Mouse (Mus musculus) hindbrain, embryonic 12.5 days (tissue): Measurements from ENCODE around the gene Lmbrd1. TPM values are rescaled to one million over a fixed set of nuclear protein-coding genes. Genes with fewer than 3 reads are reported as not detected.

Experiments
- ATAC-seq: fragments of 200-750 bp; cut with Nextera tagmentation; 2 replicates; pipeline ENCODE4 v1.8.0; 2017; ENCODE audit warnings: moderate TSS enrichment; ENCODE audit not compliant: low FRiP score
- H3K27ac ChIP-seq: fragments of 300-500 bp; sonication (generic); 2 replicates; pipeline ENCODE4 v1.5.1; 2016; ENCODE audit warnings: mild to moderate bottlenecking
- H3K27me3 ChIP-seq: fragments of 300-500 bp; sonication (generic); 2 replicates; pipeline ENCODE4 v1.6.1; 2016; ENCODE audit warnings: mild to moderate bottlenecking
- H3K36me3 ChIP-seq: fragments of 300-500 bp; sonication (generic); 2 replicates; pipeline ENCODE4 v1.6.1; 2016; ENCODE audit warnings: mild to moderate bottlenecking
- H3K4me1 ChIP-seq: fragments of 300-500 bp; sonication (generic); 2 replicates; pipeline ENCODE4 v1.6.1; 2016
- H3K4me2 ChIP-seq: fragments of 300-500 bp; sonication (generic); replicated peaks from 2 replicates; pipeline ENCODE4 v1.6.1; 2016; ENCODE audit warnings: mild to moderate bottlenecking
- H3K4me3 ChIP-seq: fragments of 300-500 bp; sonication (generic); 2 replicates; pipeline ENCODE4 v1.5.1; 2016; ENCODE audit warnings: mild to moderate bottlenecking
- H3K9ac ChIP-seq: fragments of 300-500 bp; sonication (generic); 2 replicates; pipeline ENCODE4 v1.6.1; 2016; ENCODE audit warnings: mild to moderate bottlenecking, moderate library complexity
- H3K9me3 ChIP-seq: fragments of 300-500 bp; sonication (generic); replicated peaks from 2 replicates; pipeline ENCODE4 v1.6.1; 2016; ENCODE audit warnings: mild to moderate bottlenecking
- WGBS: fragments of 180-500 bp; shearing (Covaris S2); methylation state at CpG from one replicate; pipeline ENCODE4 v1.1.7; 2016; 5-methylcytosine and 5-hydroxymethylcytosine counted together
- polyA plus RNA-seq: library from polyadenylated mRNA; unstranded; fragments of >200 nt; fragmentation: Nextera tagmentation; extraction: Ambion mirVana; gene quantifications from 2 replicates; pipeline ENCODE4 v1.2.1, GENCODE M21; 2016

The Lmbrd1 gene
- polyA plus RNA-seq, 1 experiment from 2014 or later = 31.0 TPM

DNA sequence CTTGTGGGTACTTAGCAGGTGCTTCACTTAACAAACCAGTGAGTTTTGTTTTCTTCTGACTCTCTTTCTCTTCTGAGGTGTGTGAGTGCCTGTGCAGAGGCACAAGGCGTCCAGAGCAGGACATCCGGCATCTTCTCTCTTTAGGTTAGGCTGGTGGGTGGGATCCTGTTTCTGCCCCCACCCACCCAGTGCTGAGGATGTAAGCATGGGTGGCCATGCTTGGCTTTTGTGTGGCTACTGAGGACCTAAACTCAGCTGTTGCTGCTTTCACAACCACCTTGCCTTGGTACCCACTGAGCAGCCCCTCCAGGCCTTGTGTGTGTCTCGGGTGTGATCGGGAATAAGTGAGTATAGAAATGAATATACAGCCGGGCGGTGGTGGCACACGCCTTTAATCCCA, 7.2 kb downstream of the Lmbrd1 start:
- no peak for ATAC-seq
- no peaks in the 10 kb centered on the region for H3K4me1 ChIP-seq
- H3K27me3 ChIP-seq = no peaks in the 10 kb centered on the region
- WGBS = 94% methylated on average over 7 of the region's 7 CpGs
- no peak overlapping the region for H3K9ac ChIP-seq
- H3K4me3 ChIP-seq = no peak overlapping the region
- H3K4me2 ChIP-seq = no peak overlapping the region
- no peaks in the 10 kb centered on the region for H3K9me3 ChIP-seq
- H3K36me3 ChIP-seq = peaks cover 14% of the 10 kb centered on the region; the same call in 1 of the 2 replicates
- H3K27ac ChIP-seq = no peak overlapping the region

DNA sequence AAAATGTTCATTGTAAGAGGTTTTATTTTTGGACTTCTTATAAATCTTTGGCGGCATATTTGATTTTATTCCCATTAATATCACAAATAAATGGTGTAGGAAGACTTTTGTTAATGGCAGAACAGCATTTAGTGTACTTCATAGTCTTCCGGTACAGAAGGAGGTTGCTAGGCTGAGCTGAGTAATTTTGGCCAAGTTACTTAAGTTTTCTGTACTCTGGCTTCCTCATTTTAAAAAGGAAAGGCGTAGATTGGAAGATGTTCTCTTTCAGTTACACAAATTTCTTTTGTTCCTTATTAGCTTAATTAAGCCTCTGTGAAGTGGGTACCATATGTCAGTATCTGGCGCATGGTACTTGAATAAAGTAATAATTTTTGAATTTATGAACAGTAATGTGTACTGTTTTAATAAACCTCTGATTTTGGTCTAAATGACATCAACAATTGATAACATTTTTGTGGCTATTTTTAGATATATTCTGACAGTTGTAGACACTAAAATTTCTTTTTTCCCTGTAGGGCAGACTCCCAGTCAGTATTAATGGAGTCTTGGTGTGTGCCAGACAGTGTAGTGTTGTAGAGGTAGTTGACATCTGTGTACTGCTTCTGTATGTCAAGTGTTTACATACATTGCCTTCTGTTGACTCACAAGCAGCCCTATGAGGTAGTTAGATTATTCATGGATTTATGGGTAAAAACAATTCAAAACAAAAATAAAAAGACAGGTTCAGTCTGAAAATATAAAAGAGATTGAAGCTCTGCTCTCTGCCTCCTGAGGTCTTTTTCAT, 8.0 kb downstream of the Lmbrd1 start:
- Histone ChIP-seq H3K4me2 (no peak overlapping the region), H3K4me1 (no peaks in the 10 kb centered on the region), H3K27me3 (no peaks in the 10 kb centered on the region), H3K36me3 (peaks cover 14% of the 10 kb centered on the region; the same call in 1 of the 2 replicates), H3K27ac (no peak overlapping the region), H3K9ac (no peak overlapping the region), H3K9me3 (no peaks in the 10 kb centered on the region), H3K4me3 (no peak overlapping the region)
- ATAC-seq = no peak
- 96% methylated on average over 4 of the region's 4 CpGs for WGBS

DNA sequence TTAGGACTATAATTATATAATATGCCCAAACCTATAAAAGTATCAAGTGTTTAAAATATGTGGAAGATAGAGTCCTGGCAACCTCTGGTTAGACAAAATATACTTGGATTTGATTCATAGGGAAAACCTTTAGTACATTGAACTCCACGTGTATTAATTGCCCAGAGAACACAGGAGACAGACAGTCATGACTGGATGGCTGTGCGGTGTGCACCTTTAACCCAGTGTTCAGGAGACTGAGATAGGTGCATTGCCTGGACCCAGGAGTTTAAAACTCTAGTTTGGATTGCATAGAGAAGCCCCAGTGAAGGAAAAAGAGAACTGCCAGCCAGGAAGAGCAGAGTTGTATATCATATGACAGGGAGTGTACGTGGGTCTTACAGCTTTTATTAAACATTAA, 19.2 kb downstream of the Lmbrd1 start:
- no peaks in the 10 kb centered on the region for H3K27me3 ChIP-seq
- H3K4me2 ChIP-seq = no peak overlapping the region
- WGBS = 85% methylated on average over 3 of the region's 3 CpGs
- H3K9ac ChIP-seq = no peak overlapping the region
- ATAC-seq = no peak
- H3K4me1 ChIP-seq = no peaks in the 10 kb centered on the region
- no peaks in the 10 kb centered on the region for H3K9me3 ChIP-seq
- no peak overlapping the region for H3K27ac ChIP-seq
- no peaks in the 10 kb centered on the region for H3K36me3 ChIP-seq
- H3K4me3 ChIP-seq = no peak overlapping the region

DNA sequence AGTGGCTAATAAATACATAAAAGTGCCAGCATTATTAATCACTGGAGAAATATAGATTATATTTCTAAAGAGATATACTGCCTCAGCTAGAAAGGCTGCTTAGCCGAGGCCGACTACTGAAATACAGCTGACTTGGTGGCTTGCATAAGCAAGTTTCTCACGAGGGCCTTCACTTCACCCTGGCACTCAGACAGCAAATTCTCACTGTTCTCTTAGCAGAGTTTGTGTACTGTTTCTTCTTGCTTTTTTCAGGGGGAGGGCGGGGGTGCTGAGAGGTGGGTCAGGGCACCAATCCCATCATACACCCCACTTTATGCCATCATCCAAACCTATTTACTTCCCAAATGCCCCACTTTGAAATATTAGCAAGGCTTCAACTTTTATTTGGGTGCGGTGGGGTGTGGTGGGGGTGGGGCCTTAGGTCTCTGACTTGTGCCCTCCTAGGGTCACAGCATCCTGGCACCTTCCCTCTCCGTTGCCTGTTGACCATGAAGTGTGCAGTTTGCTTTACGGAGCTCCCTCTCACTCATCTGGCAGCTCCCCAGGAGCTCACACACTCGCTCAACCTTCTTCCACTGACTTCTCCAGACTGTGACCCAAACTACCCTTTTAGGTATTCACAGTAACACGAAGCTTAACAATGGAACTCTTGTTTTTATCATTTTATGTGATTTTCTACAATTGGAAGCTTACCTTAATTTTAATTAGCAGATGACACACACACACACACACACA, 19.9 kb downstream of the Lmbrd1 start:
- H3K9ac ChIP-seq = no peak overlapping the region
- no peak overlapping the region for H3K27ac ChIP-seq
- no peaks in the 10 kb centered on the region for H3K36me3 ChIP-seq
- no peaks in the 10 kb centered on the region for H3K9me3 ChIP-seq
- no peaks in the 10 kb centered on the region for H3K4me1 ChIP-seq
- no peak overlapping the region for H3K4me2 ChIP-seq
- ATAC-seq = no peak
- no peak overlapping the region for H3K4me3 ChIP-seq
- WGBS = 64% methylated on average over 9 of the region's 9 CpGs
- no peaks in the 10 kb centered on the region for H3K27me3 ChIP-seq

DNA sequence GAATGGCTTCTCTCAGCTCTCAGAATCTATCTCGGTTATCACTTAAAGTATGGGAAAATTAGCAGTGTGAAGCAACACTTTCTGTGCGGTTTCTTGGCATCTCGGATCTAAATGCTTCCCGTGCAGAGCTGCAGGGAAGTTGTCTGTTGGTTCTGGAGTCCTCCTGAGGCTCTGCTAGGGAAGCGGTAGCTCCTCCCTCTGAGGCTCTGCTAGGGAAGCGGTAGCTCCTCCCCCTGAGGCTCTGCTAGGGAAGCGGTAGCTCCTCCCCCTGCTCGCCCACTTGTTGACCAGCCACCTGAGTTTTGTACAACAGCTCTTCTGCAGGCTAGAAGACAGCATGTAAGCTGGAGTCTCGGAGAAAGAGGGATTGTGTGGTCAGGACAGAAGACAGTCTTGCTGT, 20.9 kb downstream of the Lmbrd1 start:
- Histone ChIP-seq H3K4me2 (no peak overlapping the region), H3K36me3 (no peaks in the 10 kb centered on the region), H3K4me1 (no peaks in the 10 kb centered on the region), H3K9ac (no peak overlapping the region), H3K9me3 (no peaks in the 10 kb centered on the region), H3K27ac (no peak overlapping the region), H3K4me3 (no peak overlapping the region), H3K27me3 (no peaks in the 10 kb centered on the region)
- no peak for ATAC-seq
- 27% methylated on average over 9 of the region's 9 CpGs for WGBS

DNA sequence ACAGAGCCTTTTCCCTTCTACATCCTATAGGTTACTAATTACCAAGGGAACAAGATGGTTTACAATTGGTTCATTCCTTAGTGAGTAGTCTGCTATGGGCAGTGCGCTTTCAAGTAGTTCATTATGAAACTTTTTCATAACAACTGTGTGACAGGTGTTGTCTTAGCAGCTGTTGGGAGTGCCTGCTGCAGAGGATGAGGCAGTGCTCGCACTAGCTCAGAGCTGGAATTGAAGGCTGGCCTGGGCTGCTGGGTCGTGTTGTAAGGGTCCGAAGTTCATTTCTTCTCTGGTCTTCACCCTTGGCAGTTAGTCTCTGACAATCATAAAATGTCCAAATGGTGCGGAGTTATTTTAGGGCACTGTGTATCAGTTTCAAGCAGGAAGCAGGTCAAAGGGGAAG, 21.8 kb downstream of the Lmbrd1 start:
- no peak overlapping the region for H3K9ac ChIP-seq
- H3K27me3 ChIP-seq = no peaks in the 10 kb centered on the region
- H3K36me3 ChIP-seq = no peaks in the 10 kb centered on the region
- H3K4me3 ChIP-seq = no peak overlapping the region
- H3K4me2 ChIP-seq = no peak overlapping the region
- no peaks in the 10 kb centered on the region for H3K9me3 ChIP-seq
- no peak overlapping the region for H3K27ac ChIP-seq
- no peaks in the 10 kb centered on the region for H3K4me1 ChIP-seq
- WGBS = 91% methylated on average over 5 of the region's 5 CpGs
- no peak for ATAC-seq

DNA sequence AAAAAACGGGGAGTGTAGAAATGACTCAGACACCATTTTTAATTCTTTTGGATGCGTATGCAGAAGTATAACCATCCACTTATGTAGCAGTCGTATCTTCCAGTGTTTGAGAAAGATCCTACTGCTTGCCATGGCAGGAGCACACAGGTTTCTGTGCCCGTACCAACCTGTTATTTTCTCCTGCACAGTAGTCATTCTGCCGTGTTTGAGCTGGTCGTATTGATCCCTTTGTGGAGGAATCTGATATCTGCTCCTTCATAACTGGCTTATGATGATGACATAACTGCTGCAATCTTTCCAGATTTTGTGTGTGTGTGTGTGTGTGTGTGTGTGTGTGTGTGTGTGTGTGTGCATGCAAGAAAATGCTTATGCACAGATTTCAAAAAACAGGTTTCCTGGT, 25.4 kb downstream of the Lmbrd1 start:
- Histone ChIP-seq H3K27me3 (no peaks in the 10 kb centered on the region), H3K9ac (no peak overlapping the region), H3K9me3 (no peaks in the 10 kb centered on the region), H3K4me2 (no peak overlapping the region), H3K27ac (no peak overlapping the region), H3K4me1 (no peaks in the 10 kb centered on the region), H3K4me3 (no peak overlapping the region), H3K36me3 (peaks cover 10% of the 10 kb centered on the region; the same call in 1 of the 2 replicates)
- WGBS = 79% methylated on average over 6 of the region's 6 CpGs
- no peak for ATAC-seq

DNA sequence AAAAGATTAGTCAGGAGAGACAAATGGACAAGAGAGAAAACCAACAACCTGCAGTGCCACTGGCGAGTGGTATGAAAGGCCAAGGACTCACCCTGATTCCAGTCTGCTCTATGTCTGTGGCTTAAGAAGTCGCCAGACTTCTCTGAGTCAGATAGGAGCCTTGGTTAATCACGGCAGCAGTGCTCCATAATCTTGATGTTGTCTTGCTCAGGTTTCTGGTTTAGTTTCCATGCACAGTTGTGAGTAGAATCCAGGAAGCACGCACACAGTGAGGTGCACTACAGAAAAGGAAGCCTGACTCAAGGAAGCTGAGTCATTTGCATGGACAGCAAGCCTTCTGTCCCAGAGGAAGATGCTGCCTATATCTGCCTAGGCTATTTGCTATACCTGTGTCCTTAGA, 37.9 kb downstream of the Lmbrd1 start:
- Histone ChIP-seq H3K4me3 (no peak overlapping the region), H3K36me3 (peaks cover 25% of the 10 kb centered on the region), H3K9me3 (peaks cover 3% of the 10 kb centered on the region), H3K4me1 (no peaks in the 10 kb centered on the region), H3K27ac (no peak overlapping the region), H3K4me2 (no peak overlapping the region), H3K9ac (no peak overlapping the region), H3K27me3 (no peaks in the 10 kb centered on the region)
- 95% methylated on average over 4 of the region's 4 CpGs for WGBS
- ATAC-seq = no peak

DNA sequence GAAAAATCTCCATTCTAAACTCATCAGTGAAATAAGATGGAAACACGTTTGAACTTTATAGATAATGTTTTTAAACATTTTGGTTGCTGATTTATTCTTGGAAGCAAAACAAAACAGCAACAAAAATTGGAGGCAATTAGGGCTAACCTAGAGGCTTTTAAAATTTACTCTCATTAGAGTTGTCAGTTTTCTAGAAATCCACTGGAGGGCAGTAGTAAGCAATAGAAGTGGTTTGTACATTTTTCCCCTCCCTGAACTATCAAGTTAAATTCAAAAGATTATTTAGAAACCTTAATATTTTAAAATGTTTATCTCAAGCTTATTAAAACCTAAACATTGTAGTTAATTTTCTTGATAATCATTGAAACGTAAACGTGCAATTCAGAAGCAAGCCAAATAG, 41.2 kb downstream of the Lmbrd1 start:
- H3K4me2 ChIP-seq = no peak overlapping the region
- H3K9me3 ChIP-seq = peaks cover 3% of the 10 kb centered on the region
- no peak overlapping the region for H3K9ac ChIP-seq
- H3K4me1 ChIP-seq = no peaks in the 10 kb centered on the region
- 69% methylated on average over 3 of the region's 3 CpGs for WGBS
- H3K27ac ChIP-seq = no peak overlapping the region
- peaks cover 25% of the 10 kb centered on the region for H3K36me3 ChIP-seq
- no peak overlapping the region for H3K4me3 ChIP-seq
- H3K27me3 ChIP-seq = no peaks in the 10 kb centered on the region
- no peak for ATAC-seq

DNA sequence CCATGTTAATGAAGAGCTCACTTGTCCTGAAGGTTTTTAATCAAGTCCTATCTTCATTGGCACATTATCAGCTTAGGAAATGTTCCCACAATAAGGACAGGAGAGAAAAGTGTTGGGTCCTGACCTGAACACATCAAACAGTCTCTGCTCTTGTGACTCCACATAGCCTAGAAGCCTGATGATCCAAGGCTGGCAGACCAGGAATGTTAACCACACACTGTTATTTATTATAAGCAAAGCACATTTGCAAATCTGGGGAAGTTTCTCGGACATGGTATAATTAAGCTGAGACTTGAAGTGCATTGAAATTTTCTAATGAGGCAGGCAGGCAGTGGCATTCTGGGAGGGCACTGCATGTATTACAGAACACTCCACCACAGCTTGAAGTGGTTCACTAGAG, 41.8 kb downstream of the Lmbrd1 start:
- Histone ChIP-seq H3K9ac (no peak overlapping the region), H3K27ac (no peak overlapping the region), H3K4me2 (no peak overlapping the region), H3K27me3 (no peaks in the 10 kb centered on the region), H3K36me3 (peaks cover 22% of the 10 kb centered on the region), H3K9me3 (peaks cover 3% of the 10 kb centered on the region), H3K4me3 (no peak overlapping the region), H3K4me1 (no peaks in the 10 kb centered on the region)
- no peak for ATAC-seq
- WGBS = 85% methylated on average over 1 of the region's 1 CpGs

DNA sequence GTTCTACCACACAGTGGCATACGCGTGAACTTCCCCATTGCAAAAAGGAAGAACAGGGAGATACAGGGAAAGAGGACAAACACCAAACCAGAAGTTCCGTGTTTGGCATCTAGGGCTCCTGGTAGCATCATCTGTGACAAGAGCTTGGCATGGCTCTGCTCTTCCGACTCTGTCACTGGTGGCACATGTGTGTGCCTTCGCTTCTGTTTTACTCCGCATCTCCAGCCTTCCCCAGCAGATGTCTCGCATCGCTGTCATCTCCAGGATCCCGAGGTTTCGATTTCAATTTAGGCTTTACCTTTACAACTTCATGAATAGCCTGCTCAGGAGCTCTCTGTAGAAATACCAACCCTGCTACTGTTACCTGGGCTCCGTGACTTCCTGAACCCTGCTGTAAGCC, 51.4 kb downstream of the Lmbrd1 start:
- ATAC-seq = no peak
- Histone ChIP-seq H3K9ac (no peak overlapping the region), H3K4me2 (no peak overlapping the region), H3K36me3 (peaks cover 41% of the 10 kb centered on the region), H3K27me3 (no peaks in the 10 kb centered on the region), H3K4me3 (no peak overlapping the region), H3K4me1 (no peaks in the 10 kb centered on the region), H3K27ac (no peak overlapping the region), H3K9me3 (no peaks in the 10 kb centered on the region)
- 96% methylated on average over 11 of the region's 11 CpGs for WGBS

DNA sequence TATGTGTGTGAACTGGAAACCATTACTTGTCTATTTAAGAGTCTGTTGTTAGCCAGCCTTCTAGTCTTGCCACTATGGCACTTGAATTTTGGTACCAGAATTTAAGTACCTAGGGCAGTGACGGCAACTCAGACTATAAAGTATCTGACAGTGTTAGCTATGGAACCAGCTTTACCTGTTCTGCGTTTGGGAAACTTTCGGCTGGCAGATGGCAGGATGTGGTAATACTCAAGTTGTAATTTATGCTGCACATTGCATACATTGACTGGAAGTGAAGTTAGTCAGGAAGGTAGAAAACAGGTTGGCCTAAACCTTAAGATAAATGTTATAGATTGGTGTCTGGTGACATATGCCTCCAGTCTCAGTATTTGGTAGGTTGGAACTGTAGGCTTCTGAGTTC, 53.9 kb downstream of the Lmbrd1 start:
- no peak for ATAC-seq
- H3K36me3 ChIP-seq = peaks cover 41% of the 10 kb centered on the region

DNA sequence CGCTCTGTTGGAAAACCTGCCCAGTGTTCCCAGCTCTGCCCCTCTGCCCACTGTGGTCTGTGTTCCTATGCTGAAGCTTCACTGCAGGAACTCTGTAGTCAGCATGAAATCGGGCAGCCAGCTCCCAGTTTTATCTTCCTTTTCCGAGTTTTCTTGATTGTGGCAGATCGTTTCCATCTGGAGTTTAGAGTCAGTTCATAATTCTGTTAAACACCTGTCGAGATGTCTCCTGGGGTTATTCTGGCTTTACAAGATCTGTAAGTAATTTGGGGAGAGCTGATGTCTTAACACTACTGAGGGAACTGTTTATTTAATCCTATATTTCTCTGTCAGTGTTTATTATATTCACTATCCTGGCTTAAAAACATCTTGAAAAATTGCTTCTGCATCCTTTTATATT, 56.4 kb downstream of the Lmbrd1 start:
- no peaks in the 10 kb centered on the region for H3K27me3 ChIP-seq
- H3K36me3 ChIP-seq = peaks cover 31% of the 10 kb centered on the region
- no peak overlapping the region for H3K27ac ChIP-seq
- H3K4me3 ChIP-seq = no peak overlapping the region
- no peak for ATAC-seq
- H3K9me3 ChIP-seq = no peaks in the 10 kb centered on the region
- no peak overlapping the region for H3K9ac ChIP-seq
- WGBS = 70% methylated on average over 5 of the region's 5 CpGs
- H3K4me2 ChIP-seq = no peak overlapping the region
- no peaks in the 10 kb centered on the region for H3K4me1 ChIP-seq

More for the DNA sequence above, 53.9 kb downstream of the Lmbrd1 start:
- Histone ChIP-seq H3K9me3 (no peaks in the 10 kb centered on the region), H3K4me2 (no peak overlapping the region), H3K4me1 (no peaks in the 10 kb centered on the region), H3K27me3 (no peaks in the 10 kb centered on the region), H3K4me3 (no peak overlapping the region), H3K27ac (no peak overlapping the region), H3K9ac (no peak overlapping the region)
- WGBS = 97% methylated on average over 3 of the region's 3 CpGs
